Mouse (Mus musculus) lung, postnatal 4 days (tissue): ENCODE data around the gene Ykt6.

Experiments
- DNase-seq, 2 experiments: peaks; one replicate each; pipeline ENCODE4 v3.0.0; 2021

The Ykt6 gene

GRCm38 (mm10) chr11:5949586-5950352, 5.7 kb upstream of the Ykt6 start, which contains the start of gene Gck:
Gene Gck (minus strand): TSS chr11:5950081.
- peak in 1 of 2 experiments; percentile 43 for DNase-seq

GRCm38 (mm10) chr11:5952501-5952900, 3.0 kb upstream of the Ykt6 start:
- DNase-seq = peak; percentile 62 to 70

- peak in 1 of 2 experiments; percentile 30 for DNase-seq
Observed at GRCm38 (mm10) chr11:5953130-5953765, 2.2 kb upstream of the Ykt6 start.

- no peak for DNase-seq
Observed at GRCm38 (mm10) chr11:5954435-5954834, 1.1 kb upstream of the Ykt6 start.

GRCm38 (mm10) chr11:5954965-5955504, 458 bp upstream of the Ykt6 start:
- peak; percentile 61 to 67 for DNase-seq

GRCm38 (mm10) chr11:5960051-5960450, 4.6 kb downstream of the Ykt6 start:
- DNase-seq = no peak

GRCm38 (mm10) chr11:5965865-5966264, 10.4 kb downstream of the Ykt6 start:
- DNase-seq = no peak

GRCm38 (mm10) chr11:5966751-5967150, 11.3 kb downstream of the Ykt6 start:
- no peak for DNase-seq

- DNase-seq = no peak
Observed at GRCm38 (mm10) chr11:5968223-5968622, 12.7 kb downstream of the Ykt6 start.

GRCm38 (mm10) chr11:5971202-5971601, 15.7 kb downstream of the Ykt6 start:
- DNase-seq = no peak

- DNase-seq = no peak
Observed at GRCm38 (mm10) chr11:5973151-5973550, 17.7 kb downstream of the Ykt6 start.

- DNase-seq = no peak
Observed at GRCm38 (mm10) chr11:5974053-5974452, 18.6 kb downstream of the Ykt6 start.

- DNase-seq = no peak
Observed at GRCm38 (mm10) chr11:5975068-5975467, 19.6 kb downstream of the Ykt6 start.

GRCm38 (mm10) chr11:5976106-5976505, 20.6 kb downstream of the Ykt6 start:
- no peak for DNase-seq

GRCm38 (mm10) chr11:5979088-5979487, 23.6 kb downstream of the Ykt6 start:
- DNase-seq = no peak

GRCm38 (mm10) chr11:5980108-5980507, 24.6 kb downstream of the Ykt6 start:
- no peak for DNase-seq

- DNase-seq = no peak
Observed at GRCm38 (mm10) chr11:5980561-5980960, 25.1 kb downstream of the Ykt6 start.

- DNase-seq = no peak
Observed at GRCm38 (mm10) chr11:5981323-5981722, 25.8 kb downstream of the Ykt6 start.

GRCm38 (mm10) chr11:5983629-5984028, 28.1 kb downstream of the Ykt6 start:
- DNase-seq = no peak

- no peak for DNase-seq
Observed at GRCm38 (mm10) chr11:5988126-5988525, 32.6 kb downstream of the Ykt6 start.

- DNase-seq = no peak
Observed at GRCm38 (mm10) chr11:5989954-5990593, 34.6 kb downstream of the Ykt6 start.

- peak in 1 of 2 experiments; percentile 62 for DNase-seq
Observed at GRCm38 (mm10) chr11:5990910-5991309, 35.4 kb downstream of the Ykt6 start.

GRCm38 (mm10) chr11:5994212-5994611, 38.7 kb downstream of the Ykt6 start:
- DNase-seq = no peak

- DNase-seq = no peak
Observed at GRCm38 (mm10) chr11:5994880-5995279, 39.4 kb downstream of the Ykt6 start.
